Mouse (Mus musculus) testis, adult 2 months (tissue): ENCODE measurements around the gene Pfdn4.

Experiments used
- CTCF ChIP-seq: fragments of 200-500 bp; IDR thresholded peaks from 2 replicates; pipeline ENCODE4 v1.5.1; 2012; ENCODE audit warnings: low read depth, mild to moderate bottlenecking, inconsistent platforms, low read length, moderate library complexity; ENCODE audit not compliant: control insufficient read depth, insufficient read depth, insufficient replicate concordance
- POLR2A ChIP-seq: fragments of 200-500 bp; IDR thresholded peaks from 2 replicates; pipeline ENCODE4 v1.6.1; 2012; ENCODE audit warnings: low read depth, mild to moderate bottlenecking, inconsistent platforms, low read length, moderate library complexity; ENCODE audit not compliant: control insufficient read depth

GRCm38 (mm10) chr2:170552088-170552487 is 55.9 kb downstream of the Pfdn4 start:
- no peak for TF ChIP-seq POLR2A
- no peak for TF ChIP-seq CTCF
